Mouse (Mus musculus) layer of hippocampus, adult 9-11 months (tissue): ENCODE results near the gene Midn.

Experiments
- DNase-seq: peaks from one replicate; pipeline ENCODE4 v3.0.0; 2022

The Midn gene

GRCm38 (mm10) chr10:80196778-80197581 is 48.9 kb downstream of the Midn start:
- no peak for DNase-seq

- DNase-seq = peak; percentile 85
Measured at GRCm38 (mm10) chr10:80199440-80200008, 51.5 kb downstream of the Midn start.

GRCm38 (mm10) chr10:80200485-80200884 is 52.4 kb downstream of the Midn start:
- no peak for DNase-seq

- no peak for DNase-seq
Measured at GRCm38 (mm10) chr10:80204055-80204454, 56.0 kb downstream of the Midn start.

- DNase-seq = no peak
Measured at GRCm38 (mm10) chr10:80207201-80207600, 59.1 kb downstream of the Midn start.

GRCm38 (mm10) chr10:80207676-80208075 is 59.6 kb downstream of the Midn start:
- no peak for DNase-seq
